10 mouse cellular contexts compared by ENCODE assay signal in the genomic region with DNA sequence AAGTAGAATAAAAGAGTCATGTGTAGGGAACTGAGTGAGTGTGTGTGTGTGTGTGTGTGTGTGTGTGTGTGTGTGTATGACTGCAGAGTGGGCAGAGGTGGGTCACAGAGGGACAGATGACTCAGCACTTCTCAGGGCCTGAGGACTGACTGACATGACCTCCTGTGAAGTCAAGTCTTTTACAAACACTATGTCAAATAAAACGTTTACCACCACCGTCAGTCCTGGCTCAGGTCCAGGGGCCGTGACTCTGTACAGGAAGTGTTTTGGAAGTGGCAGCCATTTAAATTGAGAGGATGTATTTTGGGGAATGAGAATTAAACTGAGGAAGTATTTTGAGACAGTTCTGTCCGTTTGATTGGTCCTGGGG. TPM values are rescaled to one million over a fixed set of nuclear protein-coding genes. Genes with fewer than 3 reads are reported as not detected.
DNase-seq lines count a peak whose midpoint lies in the region; ATAC-seq and TF ChIP-seq lines count a peak whose summit lies in the region.
"Had no signal": no experiment of that assay in that cellular context is flagged by ENCODE, and none has a peak within 500 bp of the region (broad histone marks: within the 10 kb centered on the region; RNA-seq: fewer than 3 reads in every experiment).

No protein-coding gene starts in this region.

- TF ChIP-seq POLR2A in liver, adult 2 months (IDR thresholded peaks at IDR 0.05; ENCODE audit: extremely low read depth, insufficient read depth, low read length): no peak
- TF ChIP-seq POLR2A in small intestine, adult 2 months (IDR thresholded peaks at IDR 0.05; ENCODE audit: low read depth, low read length): no peak

- H3K4me3 ChIP-seq in kidney, embryonic 16.5 days (ENCODE audit: low read length): no peak overlapping the region
- no peak overlapping the region for H3K4me3 ChIP-seq in embryonic facial prominence, embryonic 10.5 days
- H3K4me3 ChIP-seq in liver, adult 2 months (ENCODE audit: insufficient read depth, low read depth, low read length): no peak overlapping the region
- H3K4me3 ChIP-seq in small intestine, adult 2 months (ENCODE audit: low read depth, low read length): no peak overlapping the region
- H3K4me3 ChIP-seq in hindbrain, embryonic 10.5 days: no peak overlapping the region
- H3K4me3 ChIP-seq: embryonic facial prominence, embryonic 15.5 days had no signal

- DNase-seq in kidney, adult 9 months: peak; percentile 21
- DNase-seq in embryonic facial prominence, embryonic 10.5 days (ENCODE audit: low spot score): peak; percentile 20
- peak; percentile 51 for DNase-seq in liver, adult 2 months (ENCODE audit: extremely low read depth, low read depth, low spot score)
- DNase-seq in hindbrain, embryonic 10.5 days (ENCODE audit: low spot score): no peak
- no peak for DNase-seq in retina, embryonic 14.5 days (ENCODE audit: low spot score)

- TF ChIP-seq CTCF in liver, adult 2 months (IDR thresholded peaks at IDR 0.05; ENCODE audit: low read depth, low read length): no peak
- no peak for TF ChIP-seq CTCF in small intestine, adult 2 months (IDR thresholded peaks at IDR 0.05; ENCODE audit: extremely low read depth, insufficient read length, insufficient replicate concordance, low read depth, low read length)

- no peak overlapping the region for H3K9ac ChIP-seq in kidney, embryonic 16.5 days (replicated peaks; ENCODE audit: low read length)
- no peak overlapping the region for H3K9ac ChIP-seq in liver, adult 2 months (ENCODE audit: low read depth, low read length)
- H3K9ac ChIP-seq: embryonic facial prominence, embryonic 15.5 days had no signal

- no peak overlapping the region for H3K4me2 ChIP-seq in kidney, embryonic 16.5 days (replicated peaks; ENCODE audit: low read depth, low read length)
- H3K4me2 ChIP-seq: embryonic facial prominence, embryonic 15.5 days had no signal

- H3K9me3 ChIP-seq in kidney, embryonic 16.5 days (ENCODE audit: low read length): no peaks in the 10 kb centered on the region
- H3K9me3 ChIP-seq in embryonic facial prominence, embryonic 10.5 days: no peaks in the 10 kb centered on the region
- H3K9me3 ChIP-seq in hindbrain, embryonic 10.5 days: no peaks in the 10 kb centered on the region
- H3K9me3 ChIP-seq: embryonic facial prominence, embryonic 15.5 days had no signal

- no peaks in the 10 kb centered on the region; the same call in 1 of the 2 replicates for H3K79me2 ChIP-seq in liver, adult 2 months (ENCODE audit: control insufficient read depth, insufficient read depth, low read length)

- H3K27ac ChIP-seq in kidney, embryonic 16.5 days (ENCODE audit: low read length): no peak overlapping the region; the same call in 1 of the 2 replicates
- 0 out of 2 replicates have a peak overlapping the region, but pooled peaks have one; percentile 19 for H3K27ac ChIP-seq in embryonic facial prominence, embryonic 10.5 days (replicated peaks)
- no peak overlapping the region for H3K27ac ChIP-seq in liver, adult 2 months (replicated peaks; ENCODE audit: insufficient read depth, low read depth, low read length)
- peak overlapping the region; percentile 69 for H3K27ac ChIP-seq in small intestine, adult 2 months (ENCODE audit: insufficient read depth, low read depth, low read length)
- H3K27ac ChIP-seq in hindbrain, embryonic 10.5 days: no peak overlapping the region
- H3K27ac ChIP-seq: embryonic facial prominence, embryonic 15.5 days had no signal

- 22% methylated on average over 4 of the region's 4 CpGs for WGBS in kidney, embryonic 16.5 days
- 49% methylated on average over 4 of the region's 4 CpGs for WGBS in embryonic facial prominence, embryonic 10.5 days
- whole genome bisulfite sequencing in liver, adult 2 months: 13% methylated on average over 4 of the region's 4 CpGs
- 9% methylated on average over 4 of the region's 4 CpGs for WGBS in small intestine, adult 2 months
- 49% methylated on average over 4 of the region's 4 CpGs for WGBS in hindbrain, embryonic 10.5 days

- ATAC-seq in kidney, embryonic 16.5 days (ENCODE audit: low FRiP score, low TSS enrichment): no peak
- no peak for ATAC-seq in inflammation-experienced regulatory T-cells, adult 6 months
- ATAC-seq: activated CD4-positive, CD25-positive, alpha-beta regulatory T cell, adult 4 months had no signal

- peaks cover 37% of the 10 kb centered on the region; the same call in 1 of the 2 replicates for H3K4me1 ChIP-seq in kidney, embryonic 16.5 days (ENCODE audit: insufficient read depth, low read length)
- peaks cover 8% of the 10 kb centered on the region; the same call in 1 of the 2 replicates for H3K4me1 ChIP-seq in embryonic facial prominence, embryonic 10.5 days
- H3K4me1 ChIP-seq in liver, adult 2 months (ENCODE audit: control insufficient read depth, insufficient read depth, low read length): peaks cover 2% of the 10 kb centered on the region
- peaks cover 12% of the 10 kb centered on the region for H3K4me1 ChIP-seq in small intestine, adult 2 months (ENCODE audit: control insufficient read depth, insufficient read depth, insufficient read length, low read length)
- 0 out of 2 replicates have a peak, but pooled peaks cover 5% of the 10 kb centered on the region for H3K4me1 ChIP-seq in hindbrain, embryonic 10.5 days (replicated peaks)

- 0 out of 2 replicates have a peak, but pooled peaks cover 9% of the 10 kb centered on the region for H3K36me3 ChIP-seq in kidney, embryonic 16.5 days (ENCODE audit: insufficient read depth, low read length)
- no peaks in the 10 kb centered on the region for H3K36me3 ChIP-seq in embryonic facial prominence, embryonic 10.5 days (replicated peaks)
- H3K36me3 ChIP-seq in liver, adult 2 months (ENCODE audit: control insufficient read depth, insufficient read depth, low read length): peaks cover 50% of the 10 kb centered on the region
- peaks cover 25% of the 10 kb centered on the region for H3K36me3 ChIP-seq in small intestine, adult 2 months (ENCODE audit: control insufficient read depth, insufficient read depth, low read length)
- no peaks in the 10 kb centered on the region for H3K36me3 ChIP-seq in hindbrain, embryonic 10.5 days

- H3K27me3 ChIP-seq in kidney, embryonic 16.5 days (ENCODE audit: insufficient read depth, low read length): no peaks in the 10 kb centered on the region
- no peaks in the 10 kb centered on the region for H3K27me3 ChIP-seq in embryonic facial prominence, embryonic 10.5 days (replicated peaks; ENCODE audit: low read depth, poor library complexity, severe bottlenecking)
- H3K27me3 ChIP-seq in liver, adult 2 months (ENCODE audit: control insufficient read depth, insufficient read depth, low read length): no peaks in the 10 kb centered on the region
- no peaks in the 10 kb centered on the region for H3K27me3 ChIP-seq in small intestine, adult 2 months (ENCODE audit: control insufficient read depth, insufficient read depth, low read length)
- H3K27me3 ChIP-seq in hindbrain, embryonic 10.5 days (ENCODE audit: insufficient read depth, poor library complexity, severe bottlenecking): no peaks in the 10 kb centered on the region
- H3K27me3 ChIP-seq: embryonic facial prominence, embryonic 15.5 days had no signal

RNA-seq across cellular contexts. Expression of a gene that starts 52.9 kb away (rescaled TPM):
- 29.5 and 30.7 TPM in 2 replicates for polyA plus RNA-seq in kidney, embryonic 16.5 days (2015; fragmentation: Nextera tagmentation; extraction: Ambion mirVana)
- polyA plus RNA-seq in embryonic facial prominence, embryonic 10.5 days (2016; fragmentation: Nextera tagmentation; extraction: Ambion mirVana): 30.5 and 32.3 TPM in 2 replicates
- 2.9 and 3.9 TPM in 2 replicates for total RNA-seq in liver, adult 2 months (2014; rRNA removed)
- 1.9 and 2.9 TPM in 2 replicates for polyA plus RNA-seq in liver, adult 2 months (2012; rRNA removed)
- 1.4 and 2.6 TPM in 2 replicates for polyA plus RNA-seq in small intestine, adult 2 months (2012; rRNA removed)
- polyA plus RNA-seq in hindbrain, embryonic 10.5 days (2016; fragmentation: Nextera tagmentation; extraction: Ambion mirVana): 27.4 and 33.1 TPM in 2 replicates
- polyA plus RNA-seq in inflammation-experienced regulatory T-cells, adult 6 months (2017; shearing (Covaris generic)): 10 to 100 TPM; 16.9 to 20.7 (median 17.7) TPM

Comparison
In these comparisons a context has a peak if more than half of its experiments do, and no peak if none do; other contexts are left out.
1. DNase-seq: peak in kidney, adult 9 months (single experiment), embryonic facial prominence, embryonic 10.5 days (single experiment) and liver, adult 2 months (single experiment); none in hindbrain, embryonic 10.5 days (single experiment) and retina, embryonic 14.5 days (single experiment).
2. H3K27ac ChIP-seq: peak in embryonic facial prominence, embryonic 10.5 days (single experiment) and small intestine, adult 2 months (single experiment); none in kidney, embryonic 16.5 days (single experiment), liver, adult 2 months (single experiment) and hindbrain, embryonic 10.5 days (single experiment).